Mouse (Mus musculus): ENCODE measurements at regions not wholly inside any gene's neighbourhood (a gene's known extent, or its start where the extent isn't known, plus 50 kb on each side); places are given as distances from the start of the nearest gene placed in this dataset.
"Not testable (repeated sequence)": the region's sequence is repeated elsewhere in the genome, so short reads cannot be mapped to it uniquely, and the experiment has no call there.

- H3K27ac ChIP-seq; H3K4me3 ChIP-seq; H3K4me2 ChIP-seq (replicated peaks); H3K9me3 ChIP-seq; H3K9ac ChIP-seq; H3K36me3 ChIP-seq; ATAC-seq (ENCODE audit: insufficient number of reproducible peaks, insufficient read depth, low FRiP score, low TSS enrichment); H3K27me3 ChIP-seq; H3K4me1 ChIP-seq: not testable (repeated sequence)
- WGBS = no CpG with 5 or more reads among the region's 9 CpGs
Measured at GRCm38 (mm10) chr14:53318512-53319309, 823.2 kb upstream of the Olfr1507 start.

- H3K4me1 ChIP-seq; H3K4me2 ChIP-seq (replicated peaks); H3K4me3 ChIP-seq; H3K27me3 ChIP-seq; H3K36me3 ChIP-seq; H3K9me3 ChIP-seq; H3K9ac ChIP-seq; ATAC-seq (ENCODE audit: insufficient number of reproducible peaks, insufficient read depth, low FRiP score, low TSS enrichment); H3K27ac ChIP-seq: not testable (repeated sequence)
- WGBS = 29% methylated on average over 1 of the region's 1 CpGs
Measured at GRCm38 (mm10) chr14:53312490-53312889, 816.9 kb upstream of the Olfr1507 start.

DNA sequence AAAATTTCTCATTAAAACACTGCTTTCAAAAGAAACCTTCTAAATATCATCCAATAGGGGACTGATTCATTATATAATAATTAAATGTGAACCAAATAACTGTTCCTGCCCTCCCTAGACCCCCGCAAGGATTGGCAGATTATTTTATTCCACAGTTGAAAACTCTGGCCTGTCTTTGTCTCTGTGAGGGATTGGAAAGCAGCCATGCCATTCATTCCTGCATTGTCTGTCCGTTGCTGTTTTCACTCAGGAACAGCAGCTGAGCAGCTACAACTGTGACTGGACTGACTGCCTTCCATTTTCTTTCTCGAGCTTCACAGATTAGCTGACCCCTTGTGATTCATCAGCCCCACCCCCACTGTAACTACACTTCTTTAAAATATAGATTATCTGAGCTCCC, 807.6 kb upstream of the Olfr1507 start:
- not testable (repeated sequence) for H3K4me2 ChIP-seq (replicated peaks); H3K36me3 ChIP-seq; H3K27me3 ChIP-seq; H3K9ac ChIP-seq; ATAC-seq (ENCODE audit: insufficient number of reproducible peaks, insufficient read depth, low FRiP score, low TSS enrichment); H3K9me3 ChIP-seq; H3K4me1 ChIP-seq; H3K27ac ChIP-seq; H3K4me3 ChIP-seq
- WGBS = no CpG with 5 or more reads among the region's 3 CpGs

- H3K4me3 ChIP-seq; H3K27ac ChIP-seq; H3K9ac ChIP-seq; H3K4me1 ChIP-seq; H3K4me2 ChIP-seq (replicated peaks); H3K36me3 ChIP-seq; H3K9me3 ChIP-seq; ATAC-seq (ENCODE audit: insufficient number of reproducible peaks, insufficient read depth, low FRiP score, low TSS enrichment); H3K27me3 ChIP-seq: not testable (repeated sequence)
- no CpG with 5 or more reads among the region's 3 CpGs for WGBS
Measured at GRCm38 (mm10) chr14:53302491-53302829, 806.9 kb upstream of the Olfr1507 start.

GRCm38 (mm10) chr14:53301722-53302490, 806.4 kb upstream of the Olfr1507 start:
- H3K27ac ChIP-seq; ATAC-seq (ENCODE audit: insufficient number of reproducible peaks, insufficient read depth, low FRiP score, low TSS enrichment): not testable (repeated sequence)
- no CpG with 5 or more reads among the region's 11 CpGs for WGBS

GRCm38 (mm10) chr14:53301110-53301509, 805.6 kb upstream of the Olfr1507 start:
- not testable (repeated sequence) for H3K27me3 ChIP-seq; H3K9me3 ChIP-seq; H3K27ac ChIP-seq; H3K4me1 ChIP-seq; H3K36me3 ChIP-seq; ATAC-seq (ENCODE audit: insufficient number of reproducible peaks, insufficient read depth, low FRiP score, low TSS enrichment); H3K4me3 ChIP-seq; H3K4me2 ChIP-seq (replicated peaks); H3K9ac ChIP-seq
- WGBS = 60% methylated on average over 1 of the region's 1 CpGs

More at GRCm38 (mm10) chr14:53301722-53302490, 806.4 kb upstream of the Olfr1507 start:
- H3K9ac ChIP-seq; H3K4me2 ChIP-seq (replicated peaks); H3K36me3 ChIP-seq; H3K4me1 ChIP-seq; H3K27me3 ChIP-seq; H3K4me3 ChIP-seq; H3K9me3 ChIP-seq: not testable (repeated sequence)

DNA sequence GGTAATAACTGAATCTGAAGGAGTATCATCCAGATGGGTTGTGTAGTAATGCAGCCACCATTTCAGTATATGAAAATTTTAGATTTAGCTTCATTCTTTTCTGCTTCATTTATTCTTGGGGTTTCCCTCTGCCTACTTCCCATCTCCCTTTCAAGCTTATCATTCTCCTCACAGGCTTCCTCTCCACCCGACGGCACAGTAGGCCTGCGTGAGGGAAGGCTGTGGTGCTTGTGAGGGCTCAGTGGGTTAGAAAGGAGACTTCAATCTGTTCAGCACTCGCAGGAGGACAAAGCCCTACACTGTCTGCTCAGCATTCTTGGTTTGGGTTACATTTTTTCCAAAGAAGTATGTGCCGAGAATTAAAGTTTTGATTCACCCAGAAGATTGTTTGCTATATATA, 804.2 kb upstream of the Olfr1507 start:
- H3K27ac ChIP-seq; H3K4me1 ChIP-seq; H3K27me3 ChIP-seq; ATAC-seq (ENCODE audit: insufficient number of reproducible peaks, insufficient read depth, low FRiP score, low TSS enrichment); H3K9me3 ChIP-seq; H3K36me3 ChIP-seq; H3K4me3 ChIP-seq; H3K9ac ChIP-seq; H3K4me2 ChIP-seq (replicated peaks): not testable (repeated sequence)
- no CpG with 5 or more reads among the region's 5 CpGs for WGBS

DNA sequence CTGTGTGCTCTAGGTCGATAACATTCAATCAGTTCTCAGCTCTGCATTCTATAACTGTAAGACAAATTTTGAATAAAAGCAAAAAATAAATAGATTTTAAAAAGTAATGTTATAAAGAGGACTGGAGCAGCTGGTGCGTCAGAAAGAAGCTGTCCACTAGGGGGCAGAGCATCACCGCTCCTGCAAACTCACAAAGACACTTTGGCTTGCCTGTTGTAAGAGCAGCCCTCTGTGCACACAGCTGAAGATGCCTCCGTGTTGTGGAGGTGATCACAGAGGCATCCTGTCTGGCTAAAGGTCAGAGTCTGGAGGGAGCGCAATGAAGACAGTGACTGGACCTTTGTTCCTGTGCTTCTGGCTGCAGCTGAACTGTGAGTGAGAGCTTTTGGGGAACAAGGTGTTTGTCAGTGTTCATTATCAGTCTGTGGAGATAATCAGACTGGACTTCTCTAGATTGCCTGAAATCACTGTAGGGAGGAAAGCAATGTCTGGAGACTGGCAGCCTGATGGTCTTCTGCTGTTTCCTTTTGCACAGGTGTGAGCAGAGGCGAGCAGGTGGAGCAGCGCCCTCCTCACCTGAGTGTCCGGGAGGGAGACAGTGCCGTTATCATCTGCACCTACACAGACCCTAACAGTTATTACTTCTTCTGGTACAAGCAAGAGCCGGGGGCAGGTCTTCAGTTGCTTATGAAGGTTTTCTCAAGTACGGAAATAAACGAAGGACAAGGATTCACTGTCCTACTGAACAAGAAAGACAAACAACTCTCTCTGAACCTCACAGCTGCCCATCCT, 788.0 kb upstream of the Olfr1507 start:
- not testable (repeated sequence) for H3K27ac ChIP-seq; H3K4me1 ChIP-seq; H3K4me3 ChIP-seq; H3K4me2 ChIP-seq (replicated peaks); H3K27me3 ChIP-seq; H3K36me3 ChIP-seq; ATAC-seq (ENCODE audit: insufficient number of reproducible peaks, insufficient read depth, low FRiP score, low TSS enrichment); H3K9ac ChIP-seq; H3K9me3 ChIP-seq
- WGBS = no CpG with 5 or more reads among the region's 12 CpGs

- ATAC-seq (ENCODE audit: insufficient number of reproducible peaks, insufficient read depth, low FRiP score, low TSS enrichment) = not testable (repeated sequence)
Measured at GRCm38 (mm10) chr14:53273218-53273617, 777.7 kb upstream of the Olfr1507 start.

GRCm38 (mm10) chr14:53267693-53268092, 772.1 kb upstream of the Olfr1507 start:
- ATAC-seq (ENCODE audit: insufficient number of reproducible peaks, insufficient read depth, low FRiP score, low TSS enrichment); H3K27ac ChIP-seq; H3K36me3 ChIP-seq; H3K9ac ChIP-seq; H3K4me1 ChIP-seq; H3K4me2 ChIP-seq (replicated peaks); H3K27me3 ChIP-seq; H3K4me3 ChIP-seq; H3K9me3 ChIP-seq: not testable (repeated sequence)
- WGBS = no CpG with 5 or more reads among the region's 2 CpGs

More at GRCm38 (mm10) chr14:53273218-53273617, 777.7 kb upstream of the Olfr1507 start:
- H3K27me3 ChIP-seq; H3K4me2 ChIP-seq (replicated peaks); H3K9me3 ChIP-seq; H3K4me3 ChIP-seq; H3K36me3 ChIP-seq; H3K9ac ChIP-seq; H3K4me1 ChIP-seq; H3K27ac ChIP-seq: not testable (repeated sequence)
- WGBS = 81% methylated on average over 3 of the region's 4 CpGs

DNA sequence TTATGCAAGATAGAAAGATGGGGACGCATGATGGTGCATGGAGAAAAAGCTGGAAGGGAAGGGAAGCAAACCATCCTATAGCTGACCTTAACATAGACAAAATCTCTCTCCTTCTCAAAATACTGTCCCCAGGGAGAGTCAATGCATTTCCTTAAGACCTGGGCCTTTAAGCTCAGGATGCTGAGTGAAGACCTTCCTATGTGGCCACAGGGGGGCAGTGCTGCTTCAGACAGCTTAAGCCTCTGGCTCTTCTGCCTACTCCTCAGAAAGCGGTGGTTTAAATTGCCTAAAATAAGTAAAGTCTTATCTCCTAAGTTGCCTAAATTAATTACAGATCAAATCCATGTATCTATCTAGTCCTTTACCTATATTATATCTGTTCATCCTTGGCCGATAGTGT, 760.4 kb upstream of the Olfr1507 start:
- not testable (repeated sequence) for H3K4me3 ChIP-seq; H3K4me1 ChIP-seq; H3K27ac ChIP-seq; H3K9ac ChIP-seq; H3K27me3 ChIP-seq; H3K9me3 ChIP-seq; H3K4me2 ChIP-seq (replicated peaks); ATAC-seq (ENCODE audit: insufficient number of reproducible peaks, insufficient read depth, low FRiP score, low TSS enrichment); H3K36me3 ChIP-seq
- no CpG with 5 or more reads among the region's 3 CpGs for WGBS

- H3K27me3 ChIP-seq; H3K9ac ChIP-seq; H3K4me3 ChIP-seq; H3K4me1 ChIP-seq; H3K9me3 ChIP-seq; ATAC-seq (ENCODE audit: insufficient number of reproducible peaks, insufficient read depth, low FRiP score, low TSS enrichment); H3K36me3 ChIP-seq; H3K4me2 ChIP-seq (replicated peaks); H3K27ac ChIP-seq: not testable (repeated sequence)
Measured at GRCm38 (mm10) chr14:53253470-53253869, 757.9 kb upstream of the Olfr1507 start.

All from embryonic facial prominence, embryonic 12.5 days (tissue).